Mouse (Mus musculus): ENCODE data around the gene Zfp809.

GRCm38 (mm10) chr9:22258784-22259183, 33.3 kb downstream of the Zfp809 start:
- no peak for TF ChIP-seq CTCF (IDR thresholded peaks at IDR 0.05; ENCODE audit: low read depth)
- TF ChIP-seq EP300 (IDR thresholded peaks at IDR 0.05; ENCODE audit: low read depth) = no peak
